Mouse (Mus musculus) E14TG2a.4 (cell line): ENCODE results near the gene Ccdc186.

Experiments used
- H3K27me3 ChIP-seq: 2 replicates; pipeline ENCODE4 v1.6.1; 2014; ENCODE audit warnings: low read length, control low read depth; ENCODE audit not compliant: insufficient read depth
- H3K36me3 ChIP-seq: 2 replicates; pipeline ENCODE4 v1.6.1; 2014; ENCODE audit warnings: low read length, control low read depth; ENCODE audit not compliant: insufficient read depth
- H3K4me1 ChIP-seq: replicated peaks from 2 replicates; pipeline ENCODE4 v1.6.1; 2014; ENCODE audit warnings: low read depth, low read length, control low read depth
- H3K4me3 ChIP-seq: replicated peaks from 2 replicates; pipeline ENCODE4 v1.5.1; 2014; ENCODE audit warnings: mild to moderate bottlenecking, low read length
- H3K9me3 ChIP-seq: 2 replicates; pipeline ENCODE4 v1.6.1; 2014; ENCODE audit warnings: low read length, control low read depth
- CTCF ChIP-seq: conservative IDR thresholded peaks from 2 replicates; pipeline ENCODE4 v1.5.1; 2014; ENCODE audit warnings: low read length
- NANOG ChIP-seq: IDR thresholded peaks from 2 replicates; pipeline ENCODE4 v1.6.1; 2014; ENCODE audit warnings: borderline replicate concordance, low read length, mixed read lengths
- POU5F1 ChIP-seq: IDR thresholded peaks from 2 replicates; pipeline ENCODE4 v1.6.1; 2014; ENCODE audit warnings: low read length, borderline replicate concordance

Gene Ccdc186

GRCm38 (mm10) chr19:56772158-56772557, 49.8 kb downstream of the Ccdc186 start:
- H3K36me3 ChIP-seq, result no peaks in the 10 kb centered on the region
- peaks cover 52% of the 10 kb centered on the region for H3K4me1 ChIP-seq
- no peak for TF ChIP-seq NANOG
- no peak for TF ChIP-seq POU5F1
- no peak for TF ChIP-seq CTCF
- H3K27me3 ChIP-seq, result peaks cover 24% of the 10 kb centered on the region
- H3K9me3 ChIP-seq, result no peaks in the 10 kb centered on the region
- H3K4me3 ChIP-seq, result no peak overlapping the region

GRCm38 (mm10) chr19:56769024-56769423, 53.0 kb downstream of the Ccdc186 start:
- no peaks in the 10 kb centered on the region for H3K36me3 ChIP-seq

GRCm38 (mm10) chr19:56762686-56763085, 59.3 kb downstream of the Ccdc186 start:
- no peaks in the 10 kb centered on the region for H3K27me3 ChIP-seq
- TF ChIP-seq POU5F1 (no peak), CTCF (no peak), NANOG (no peak)
- H3K36me3 ChIP-seq, result no peaks in the 10 kb centered on the region
- H3K4me1 ChIP-seq, result no peaks in the 10 kb centered on the region
- no peaks in the 10 kb centered on the region for H3K9me3 ChIP-seq
- no peak overlapping the region for H3K4me3 ChIP-seq

More at GRCm38 (mm10) chr19:56769024-56769423, 53.0 kb downstream of the Ccdc186 start:
- Histone ChIP-seq H3K27me3 (no peaks in the 10 kb centered on the region), H3K4me3 (no peak overlapping the region), H3K9me3 (no peaks in the 10 kb centered on the region), H3K4me1 (peaks cover 20% of the 10 kb centered on the region)
- TF ChIP-seq POU5F1 (no peak), CTCF (no peak), NANOG (no peak)

- Histone ChIP-seq H3K9me3 (no peaks in the 10 kb centered on the region), H3K36me3 (no peaks in the 10 kb centered on the region), H3K4me1 (0 out of 2 replicates have a peak, but pooled peaks cover 2% of the 10 kb centered on the region), H3K27me3 (no peaks in the 10 kb centered on the region), H3K4me3 (no peak overlapping the region)
- no peak for TF ChIP-seq NANOG
- no peak for TF ChIP-seq CTCF
- TF ChIP-seq POU5F1, result no peak
These were observed 60.3 kb downstream of the Ccdc186 start for GRCm38 (mm10) chr19:56761727-56762126.

GRCm38 (mm10) chr19:56761096-56761495, 60.9 kb downstream of the Ccdc186 start:
- Histone ChIP-seq H3K4me3 (no peak overlapping the region), H3K4me1 (peaks cover 8% of the 10 kb centered on the region; the same call in 1 of the 2 replicates), H3K9me3 (no peaks in the 10 kb centered on the region), H3K27me3 (no peaks in the 10 kb centered on the region), H3K36me3 (no peaks in the 10 kb centered on the region)
- no peak for TF ChIP-seq CTCF
- TF ChIP-seq NANOG, result no peak
- no peak for TF ChIP-seq POU5F1

- Histone ChIP-seq H3K4me1 (peaks cover 8% of the 10 kb centered on the region; the same call in 1 of the 2 replicates), H3K36me3 (no peaks in the 10 kb centered on the region), H3K27me3 (no peaks in the 10 kb centered on the region), H3K9me3 (no peaks in the 10 kb centered on the region), H3K4me3 (no peak overlapping the region)
- TF ChIP-seq POU5F1, result no peak
- TF ChIP-seq CTCF, result no peak
- TF ChIP-seq NANOG, result no peak
These were observed 61.6 kb downstream of the Ccdc186 start for GRCm38 (mm10) chr19:56760306-56760940.

GRCm38 (mm10) chr19:56759740-56760139, 62.2 kb downstream of the Ccdc186 start:
- H3K27me3 ChIP-seq, result no peaks in the 10 kb centered on the region
- H3K4me3 ChIP-seq, result no peak overlapping the region
- H3K4me1 ChIP-seq, result peaks cover 8% of the 10 kb centered on the region; the same call in 1 of the 2 replicates
- no peaks in the 10 kb centered on the region for H3K9me3 ChIP-seq
- no peaks in the 10 kb centered on the region for H3K36me3 ChIP-seq
- TF ChIP-seq POU5F1, result no peak
- TF ChIP-seq CTCF, result no peak
- no peak for TF ChIP-seq NANOG

- peaks cover 8% of the 10 kb centered on the region; the same call in 1 of the 2 replicates for H3K4me1 ChIP-seq
- TF ChIP-seq POU5F1 (no peak), CTCF (no peak), NANOG (no peak)
- H3K4me3 ChIP-seq, result no peak overlapping the region
- H3K9me3 ChIP-seq, result no peaks in the 10 kb centered on the region
- H3K27me3 ChIP-seq, result no peaks in the 10 kb centered on the region
- H3K36me3 ChIP-seq, result no peaks in the 10 kb centered on the region
These were observed 63.7 kb downstream of the Ccdc186 start for GRCm38 (mm10) chr19:56758311-56758710.
